Mouse (Mus musculus): Measurements from ENCODE around the gene E2f4. TPM values are rescaled to one million over a fixed set of nuclear protein-coding genes. Genes with fewer than 3 reads are reported as not detected.
A peak's percentile ranks its signal among the peaks of the same experiment; 100 is the strongest.

Gene E2f4
- total RNA-seq, 2 experiments from 2014 or later = 120 to 289 TPM

- ATAC-seq (replicated peaks; ENCODE audit: low FRiP score, poor library complexity, severe bottlenecking) = no peak
Observed at GRCm38 (mm10) chr8:105268342-105269074, 29.0 kb upstream of the E2f4 start.

DNA sequence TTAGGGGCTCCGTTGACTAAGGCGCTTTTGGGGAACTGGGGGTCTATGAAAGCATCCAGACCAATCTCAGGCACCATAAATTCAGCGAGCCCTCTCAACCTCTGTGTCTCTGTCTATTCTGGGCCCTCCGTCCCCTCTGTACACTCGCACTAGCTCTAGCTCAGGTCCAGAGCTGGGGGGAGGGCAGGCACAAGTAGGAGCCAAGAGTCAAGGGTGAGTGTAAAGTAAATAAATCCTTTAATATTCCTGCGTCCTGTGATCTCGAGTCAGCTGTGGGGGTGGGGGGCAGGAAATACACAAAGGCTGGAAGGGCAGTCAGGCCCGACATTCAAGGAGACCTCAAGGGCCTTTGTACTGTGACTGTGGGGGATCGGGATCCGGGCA lies 28.4 kb upstream of the E2f4 start:
- ATAC-seq (replicated peaks; ENCODE audit: low FRiP score, poor library complexity, severe bottlenecking) = no peak

DNA sequence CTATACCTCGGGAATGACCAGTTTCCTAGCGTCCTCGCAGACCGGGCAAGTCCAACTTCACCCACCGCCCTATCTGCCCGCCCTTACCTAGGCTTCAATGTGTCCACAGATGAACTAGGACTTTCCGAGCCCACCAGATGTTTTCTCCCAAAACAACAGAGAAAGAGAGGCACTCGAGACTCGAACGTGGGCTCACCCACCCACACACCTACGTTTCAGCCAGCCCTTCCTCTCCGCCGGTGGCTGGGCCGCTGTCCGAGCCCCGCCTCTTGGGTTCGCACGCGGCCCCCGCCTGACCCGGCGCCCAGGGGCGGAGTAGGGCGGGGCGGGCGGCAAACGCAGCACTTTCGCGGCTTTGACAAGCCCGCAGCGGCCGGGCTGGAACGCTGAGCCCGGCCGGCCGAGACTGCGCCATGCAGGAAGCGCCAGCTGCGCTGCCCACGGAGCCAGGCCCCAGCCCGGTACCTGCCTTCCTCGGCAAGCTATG lies 28.0 kb upstream of the E2f4 start, which contains the start of gene Hsf4:
Gene Hsf4 (plus strand): TSS at position 341 of the 487 bp plus-strand sequence.
- ATAC-seq (replicated peaks; ENCODE audit: low FRiP score, poor library complexity, severe bottlenecking) = no peak

GRCm38 (mm10) chr8:105270101-105270915 lies 27.2 kb upstream of the E2f4 start:
- no peak for ATAC-seq (replicated peaks; ENCODE audit: low FRiP score, poor library complexity, severe bottlenecking)

- no peak for ATAC-seq (replicated peaks; ENCODE audit: low FRiP score, poor library complexity, severe bottlenecking)
Observed at GRCm38 (mm10) chr8:105270916-105271186, 26.6 kb upstream of the E2f4 start.

- no peak for ATAC-seq (replicated peaks; ENCODE audit: low FRiP score, poor library complexity, severe bottlenecking)
Observed at GRCm38 (mm10) chr8:105275387-105275786, 22.1 kb upstream of the E2f4 start.

DNA sequence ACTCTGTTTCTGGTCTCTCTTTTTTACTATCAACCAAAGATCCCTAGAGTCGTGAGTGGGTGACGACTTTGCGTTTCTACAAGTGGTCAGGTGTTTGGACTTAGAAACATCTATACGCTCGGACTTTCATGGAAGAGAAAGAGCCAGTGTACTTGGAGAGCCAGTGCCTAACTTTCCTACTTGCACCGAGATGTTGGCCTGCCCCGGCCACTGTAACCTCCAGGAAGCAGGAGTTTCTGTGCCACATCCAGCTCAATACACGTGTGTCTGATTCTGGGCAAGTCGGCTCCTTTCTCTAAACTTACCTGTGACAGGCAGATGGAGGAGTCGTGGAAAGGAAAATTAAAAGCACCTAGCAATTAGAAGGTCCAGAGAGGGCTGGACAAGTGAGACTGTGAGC lies 21.6 kb upstream of the E2f4 start, which contains the start of gene Nol3:
Gene Nol3 (plus strand): TSS at position 301 of the 400 bp plus-strand sequence.
- ATAC-seq (replicated peaks; ENCODE audit: low FRiP score, poor library complexity, severe bottlenecking) = no peak

DNA sequence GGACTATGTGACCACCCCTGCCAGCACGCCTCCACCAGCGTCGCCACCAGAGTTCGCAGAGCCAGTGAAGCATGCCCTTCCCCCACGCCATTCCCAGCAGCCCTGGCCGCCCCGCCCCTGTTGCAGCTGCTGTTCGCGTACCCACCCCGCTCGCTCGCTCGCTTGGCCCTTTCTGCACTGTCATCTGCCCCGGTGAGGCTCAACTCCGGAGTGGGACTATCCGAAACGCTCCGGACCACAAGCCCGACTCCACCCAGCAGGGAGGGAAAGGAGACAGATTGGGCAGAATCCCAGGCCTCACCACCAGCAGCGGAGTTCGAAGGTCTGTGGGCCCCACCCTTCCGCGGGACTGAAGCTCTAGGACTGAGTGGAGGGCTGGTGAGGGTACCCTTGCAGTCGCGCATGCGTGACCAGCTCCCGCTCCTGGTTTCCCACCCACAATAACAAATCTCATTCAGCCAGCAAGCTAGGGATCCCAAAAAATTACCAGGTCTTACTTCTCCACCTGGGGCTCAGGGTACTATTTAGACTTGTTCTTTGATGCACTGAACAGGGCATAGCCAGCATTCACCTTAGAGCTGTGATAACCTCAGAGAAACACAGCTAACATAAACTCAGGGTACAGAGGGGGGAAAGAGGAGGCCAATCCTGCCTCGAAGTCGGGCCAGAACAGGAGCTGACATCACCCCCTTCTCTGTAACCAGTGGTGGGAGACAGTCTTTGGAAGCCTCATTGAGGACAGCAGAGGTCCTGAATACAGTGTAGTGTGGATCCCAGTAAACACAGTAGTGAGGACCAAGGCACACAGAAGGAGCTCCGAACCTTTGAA lies 21.0 kb upstream of the E2f4 start:
- peak; percentile 37; the same call in 1 of the 2 replicates for ATAC-seq (replicated peaks; ENCODE audit: low FRiP score, poor library complexity, severe bottlenecking)

DNA sequence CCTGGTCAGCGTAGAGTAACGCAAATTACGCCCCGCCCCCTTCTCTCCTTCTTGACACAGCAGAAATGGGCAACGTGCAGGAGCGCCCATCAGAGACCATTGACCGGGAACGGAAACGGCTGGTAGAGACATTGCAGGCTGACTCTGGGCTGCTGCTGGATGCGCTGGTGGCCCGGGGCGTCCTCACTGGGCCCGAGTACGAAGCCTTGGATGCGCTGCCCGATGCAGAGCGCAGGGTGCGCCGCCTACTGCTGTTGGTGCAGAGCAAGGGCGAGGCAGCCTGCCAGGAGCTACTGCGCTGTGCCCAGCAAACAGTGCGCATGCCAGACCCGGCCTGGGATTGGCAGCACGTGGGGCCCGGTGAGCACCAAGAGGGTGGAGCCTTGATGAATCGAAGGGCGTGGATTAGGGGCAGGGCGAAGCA lies 18.5 kb upstream of the E2f4 start:
- peak; percentile 79 for ATAC-seq (replicated peaks; ENCODE audit: low FRiP score, poor library complexity, severe bottlenecking)

DNA sequence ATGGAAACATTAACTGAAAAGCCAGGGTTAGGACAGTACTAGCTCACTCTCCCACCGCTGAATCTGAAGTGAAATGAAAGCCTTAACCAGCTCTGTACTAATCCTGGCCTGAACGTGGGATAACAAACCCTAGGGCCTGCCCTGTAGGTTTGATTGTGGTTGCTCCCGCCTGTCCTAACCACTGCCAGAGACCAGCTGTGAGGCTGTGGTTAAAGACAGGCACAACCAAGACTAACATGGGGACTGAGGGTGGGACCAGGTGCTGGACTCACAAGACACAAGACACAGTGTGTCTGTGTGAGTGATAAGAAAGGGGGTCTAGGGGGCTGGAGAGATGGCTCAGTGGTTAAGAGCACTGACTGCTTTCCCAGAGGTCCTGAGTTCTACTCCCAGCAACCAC lies 16.9 kb upstream of the E2f4 start:
- no peak for ATAC-seq (replicated peaks; ENCODE audit: low FRiP score, poor library complexity, severe bottlenecking)

DNA sequence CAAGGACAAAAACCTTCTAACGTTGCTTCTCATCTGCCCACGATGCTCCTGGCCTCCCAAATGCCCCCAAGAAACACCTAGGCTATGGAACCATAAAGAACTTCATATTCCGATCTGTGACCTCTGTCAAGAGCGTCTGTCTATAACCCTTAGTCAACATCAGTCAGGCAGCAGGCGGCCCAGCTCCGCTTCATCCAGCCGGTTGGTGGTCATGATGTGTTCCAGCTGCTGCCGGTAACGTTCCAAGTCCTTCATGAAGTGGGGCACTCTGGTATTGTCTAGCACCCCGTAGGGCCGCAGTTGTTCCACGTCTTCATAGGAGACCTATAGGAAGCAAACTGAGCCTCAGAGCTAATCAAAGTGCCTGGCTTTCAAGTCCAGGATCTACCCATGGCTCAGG lies 15.6 kb upstream of the E2f4 start:
- no peak for ATAC-seq (replicated peaks; ENCODE audit: low FRiP score, poor library complexity, severe bottlenecking)

- no peak for ATAC-seq (replicated peaks; ENCODE audit: low FRiP score, poor library complexity, severe bottlenecking)
Observed at GRCm38 (mm10) chr8:105282239-105282638, 15.2 kb upstream of the E2f4 start.

DNA sequence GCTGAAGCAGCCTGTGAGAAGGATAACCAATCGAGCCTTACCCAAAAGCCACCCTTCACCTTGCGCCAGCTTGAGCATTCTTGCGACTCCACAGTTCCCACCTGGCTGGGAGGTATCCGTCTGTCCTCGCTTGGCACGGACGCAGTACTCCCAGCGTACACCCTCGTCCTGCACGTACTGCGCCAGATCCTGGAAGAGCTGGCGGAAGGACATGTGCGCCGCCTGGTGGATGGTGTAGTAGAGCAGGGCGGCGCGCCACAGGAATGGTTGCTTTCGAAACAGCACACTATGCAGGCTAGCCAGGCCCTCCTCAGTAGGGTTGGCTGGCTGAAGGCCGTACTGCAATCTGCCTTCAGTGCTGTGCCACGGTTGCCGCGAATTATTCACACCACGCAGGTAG lies 14.4 kb upstream of the E2f4 start:
- peak; percentile 66 for ATAC-seq (replicated peaks; ENCODE audit: low FRiP score, poor library complexity, severe bottlenecking)

DNA sequence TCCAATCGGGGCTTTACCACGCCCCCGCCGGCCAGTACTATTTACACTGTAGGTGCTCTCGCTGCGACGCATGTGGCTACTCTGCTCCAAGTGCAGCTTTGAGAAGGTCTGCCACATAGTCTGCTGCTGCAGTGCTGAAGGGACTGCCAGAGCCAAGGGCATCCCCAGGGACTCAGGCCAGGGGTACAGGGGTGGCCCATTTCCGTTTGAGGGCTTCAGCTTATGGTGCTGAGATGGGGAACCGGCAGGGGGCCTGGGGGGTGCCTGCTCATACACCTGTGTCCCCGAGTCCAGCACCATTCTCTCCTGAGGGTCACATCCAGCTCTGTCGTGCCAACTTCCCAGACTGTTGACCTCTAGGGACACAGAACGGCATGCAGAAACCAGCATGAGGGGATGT lies 11.9 kb upstream of the E2f4 start:
- no peak for ATAC-seq (replicated peaks; ENCODE audit: low FRiP score, poor library complexity, severe bottlenecking)

- no peak for ATAC-seq (replicated peaks; ENCODE audit: low FRiP score, poor library complexity, severe bottlenecking)
Observed at GRCm38 (mm10) chr8:105286907-105287306, 10.6 kb upstream of the E2f4 start.

DNA sequence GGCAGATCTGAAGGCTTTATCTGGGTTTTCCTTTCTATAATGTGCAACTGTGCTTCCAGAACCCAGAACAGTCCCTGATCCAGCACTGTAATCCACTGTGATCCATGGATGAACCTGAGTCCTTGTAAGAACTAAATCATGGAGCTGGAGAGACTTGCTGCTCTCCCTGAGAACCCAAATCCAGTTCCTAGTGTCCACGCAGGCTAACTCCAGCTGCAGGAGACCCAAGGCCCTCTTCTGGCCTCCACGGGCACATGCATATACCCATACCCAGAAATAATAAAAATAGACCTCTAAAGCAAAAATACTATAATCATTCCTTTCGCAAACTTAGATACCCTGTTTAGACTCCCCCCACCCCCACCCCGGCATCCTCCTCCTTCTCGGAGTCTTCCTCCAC lies 9.2 kb upstream of the E2f4 start:
- ATAC-seq (replicated peaks; ENCODE audit: low FRiP score, poor library complexity, severe bottlenecking) = no peak

GRCm38 (mm10) chr8:105288958-105289732 lies 8.3 kb upstream of the E2f4 start:
- peak; percentile 58 for ATAC-seq (replicated peaks; ENCODE audit: low FRiP score, poor library complexity, severe bottlenecking)

- ATAC-seq (replicated peaks; ENCODE audit: low FRiP score, poor library complexity, severe bottlenecking) = 0 out of 2 replicates have a peak, but pooled peaks have one; percentile 15
Observed at GRCm38 (mm10) chr8:105289805-105290460, 7.5 kb upstream of the E2f4 start, which contains the start of gene 4931428F04Rik. Gene 4931428F04Rik, minus strand, starts transcription at chr8:105289864.

Measured in erythroblast, adult 5-6 weeks (primary cell).